Mouse (Mus musculus) neural tube, embryonic 12.5 days (tissue): Measurements from ENCODE around the gene Gm20661. TPM values are rescaled to one million over a fixed set of nuclear protein-coding genes. Genes with fewer than 3 reads are reported as not detected.
"Not testable (repeated sequence)": the region's sequence is repeated elsewhere in the genome, so short reads cannot be mapped to it uniquely, and the experiment has no call there.

Source experiments
- ATAC-seq: fragments of 200-750 bp; cut with Nextera tagmentation; 2 replicates; pipeline ENCODE4 v1.8.0; 2017; ENCODE audit warnings: low read depth, mild to moderate bottlenecking, moderate TSS enrichment, moderate library complexity; ENCODE audit not compliant: low FRiP score
- H3K27ac ChIP-seq: fragments of 300-500 bp; sonication (generic); 2 replicates; pipeline ENCODE4 v1.5.1; 2016
- H3K27me3 ChIP-seq: fragments of 300-500 bp; sonication (generic); replicated peaks from 2 replicates; pipeline ENCODE4 v1.6.1; 2016; ENCODE audit warnings: mild to moderate bottlenecking
- H3K36me3 ChIP-seq: fragments of 300-500 bp; sonication (generic); 2 replicates; pipeline ENCODE4 v1.6.1; 2016; ENCODE audit warnings: mild to moderate bottlenecking
- H3K4me1 ChIP-seq: fragments of 300-500 bp; sonication (generic); 2 replicates; pipeline ENCODE4 v1.6.1; 2016
- H3K4me2 ChIP-seq: fragments of 300-500 bp; sonication (generic); replicated peaks from 2 replicates; pipeline ENCODE4 v1.6.1; 2016; ENCODE audit warnings: mild to moderate bottlenecking
- H3K4me3 ChIP-seq: fragments of 300-500 bp; sonication (generic); 2 replicates; pipeline ENCODE4 v1.5.1; 2016
- H3K9ac ChIP-seq: fragments of 300-500 bp; sonication (generic); 2 replicates; pipeline ENCODE4 v1.6.1; 2016; ENCODE audit warnings: mild to moderate bottlenecking
- H3K9me3 ChIP-seq: fragments of 300-500 bp; sonication (generic); 2 replicates; pipeline ENCODE4 v1.6.1; 2016; ENCODE audit warnings: mild to moderate bottlenecking
- WGBS: fragments of 180-500 bp; shearing (Covaris S2); methylation state at CpG from one replicate; pipeline ENCODE4 v1.1.7; 2016; 5-methylcytosine and 5-hydroxymethylcytosine counted together
- polyA plus RNA-seq: library from polyadenylated mRNA; unstranded; fragments of >200 nt; fragmentation: Nextera tagmentation; extraction: Ambion mirVana; gene quantifications from 2 replicates; pipeline ENCODE4 v1.2.1, GENCODE M21; 2016

Gene Gm20661
- polyA plus RNA-seq, 1 experiment from 2014 or later: 2.0 TPM

DNA sequence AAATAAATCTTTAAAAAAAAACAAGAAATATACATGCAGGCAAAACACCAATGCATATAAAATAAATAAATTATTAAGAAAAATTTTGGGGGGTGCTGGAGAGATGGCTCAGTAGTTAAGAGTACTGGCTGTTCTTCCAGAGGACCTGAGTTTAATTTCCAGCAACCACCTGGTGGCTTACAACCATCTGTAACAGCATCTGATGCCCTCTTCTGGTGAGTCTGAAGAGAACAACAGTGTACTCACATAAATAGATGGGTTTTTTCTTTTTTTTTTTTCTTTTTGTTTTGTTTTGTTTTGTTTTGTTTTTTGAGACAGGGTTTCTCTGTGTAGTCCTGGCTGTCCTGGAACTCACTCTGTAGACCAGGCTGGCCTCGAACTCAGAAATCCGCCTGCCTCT, 30.7 kb downstream of the Gm20661 start:
- not testable (repeated sequence) for H3K4me2 ChIP-seq, H3K36me3 ChIP-seq, H3K4me1 ChIP-seq, H3K27me3 ChIP-seq, H3K27ac ChIP-seq, H3K4me3 ChIP-seq, H3K9me3 ChIP-seq, ATAC-seq, H3K9ac ChIP-seq
- 98% methylated on average over 2 of the region's 2 CpGs for WGBS

DNA sequence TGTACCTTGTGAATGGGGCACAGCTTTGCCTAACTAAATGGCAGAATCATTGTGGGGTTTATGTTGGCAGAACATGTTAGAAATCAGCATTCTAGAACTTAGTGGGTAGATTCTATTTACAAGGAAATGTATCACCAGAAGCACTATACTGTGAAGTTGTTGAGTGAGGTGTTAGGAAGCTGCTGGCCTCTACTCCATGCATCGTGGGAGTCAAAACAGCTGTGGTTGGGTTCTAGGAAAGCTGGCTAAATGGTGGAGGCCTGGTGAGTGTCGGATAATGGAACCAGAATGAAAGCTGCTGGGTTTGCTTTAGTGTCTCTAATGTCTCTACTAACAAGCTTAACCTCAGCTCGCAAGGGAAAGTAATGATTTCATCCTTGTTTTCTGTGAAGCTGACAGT, 34.3 kb downstream of the Gm20661 start:
- no peaks in the 10 kb centered on the region for H3K27me3 ChIP-seq
- peaks cover 10% of the 10 kb centered on the region for H3K36me3 ChIP-seq
- no peak overlapping the region for H3K27ac ChIP-seq
- H3K9me3 ChIP-seq: no peaks in the 10 kb centered on the region
- ATAC-seq: no peak
- no peak overlapping the region for H3K9ac ChIP-seq
- H3K4me3 ChIP-seq: no peak overlapping the region
- H3K4me2 ChIP-seq: no peak overlapping the region
- WGBS: 83% methylated on average over 3 of the region's 3 CpGs
- no peaks in the 10 kb centered on the region for H3K4me1 ChIP-seq

DNA sequence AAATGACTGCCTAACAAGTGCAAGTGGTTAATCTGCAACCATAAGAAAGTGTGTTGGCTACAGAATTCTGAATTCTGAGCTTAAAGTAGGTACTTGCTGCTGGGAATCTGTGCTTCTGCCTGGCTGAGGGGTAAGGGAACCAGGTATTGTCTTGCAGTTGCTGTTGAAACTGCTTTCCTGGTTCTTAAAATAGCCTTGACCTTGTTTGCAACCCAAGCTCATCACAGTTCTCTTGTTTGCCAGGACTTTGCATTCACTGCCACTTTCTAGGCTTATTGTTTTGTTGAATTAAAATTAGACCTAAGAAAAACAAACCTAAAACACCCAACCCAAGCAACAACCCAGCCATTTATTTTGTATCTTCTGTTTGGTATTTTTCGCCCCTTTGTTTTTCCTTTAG, 37.9 kb downstream of the Gm20661 start:
- Histone ChIP-seq H3K27ac (no peak overlapping the region), H3K9me3 (no peaks in the 10 kb centered on the region), H3K27me3 (no peaks in the 10 kb centered on the region), H3K36me3 (peaks cover 22% of the 10 kb centered on the region), H3K4me1 (no peaks in the 10 kb centered on the region), H3K4me3 (no peak overlapping the region), H3K4me2 (no peak overlapping the region), H3K9ac (no peak overlapping the region)
- no peak for ATAC-seq
- WGBS: 95% methylated on average over 1 of the region's 1 CpGs

- ATAC-seq: no peak
- Histone ChIP-seq H3K4me1 (no peaks in the 10 kb centered on the region), H3K4me3 (no peak overlapping the region), H3K9ac (no peak overlapping the region), H3K36me3 (peaks cover 42% of the 10 kb centered on the region), H3K27me3 (no peaks in the 10 kb centered on the region), H3K9me3 (no peaks in the 10 kb centered on the region), H3K4me2 (no peak overlapping the region), H3K27ac (no peak overlapping the region)
- 87% methylated on average over 3 of the region's 3 CpGs for WGBS
These were observed 40.4 kb downstream of the Gm20661 start for GRCm38 (mm10) chr9:108023216-108023615.

- Histone ChIP-seq H3K9ac (no peak overlapping the region), H3K4me2 (no peak overlapping the region), H3K36me3 (peaks cover 48% of the 10 kb centered on the region), H3K27me3 (no peaks in the 10 kb centered on the region), H3K4me1 (no peaks in the 10 kb centered on the region), H3K4me3 (no peak overlapping the region), H3K27ac (no peak overlapping the region), H3K9me3 (no peaks in the 10 kb centered on the region)
- 94% methylated on average over 3 of the region's 3 CpGs for whole genome bisulfite sequencing
- ATAC-seq: no peak
These were observed 43.7 kb downstream of the Gm20661 start for GRCm38 (mm10) chr9:108026584-108026983.

DNA sequence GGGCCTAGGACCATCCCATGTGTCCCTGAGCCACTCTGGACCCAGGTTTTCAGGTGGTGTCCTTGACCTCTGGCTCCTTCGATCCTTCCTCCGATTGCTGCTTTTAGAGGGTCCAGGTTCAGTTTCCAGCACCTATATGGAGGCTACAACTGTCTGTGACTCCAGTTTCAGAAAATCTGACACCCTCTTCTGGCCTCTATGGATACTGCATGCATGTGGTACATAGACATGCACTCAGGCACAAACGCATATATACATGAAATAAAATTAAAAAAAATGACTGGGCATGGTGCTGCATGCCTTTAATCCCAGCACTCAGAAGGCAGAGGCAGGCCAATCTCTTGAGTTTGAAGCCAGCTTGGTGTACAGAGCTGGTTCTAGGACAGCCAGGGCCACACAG, 45.0 kb downstream of the Gm20661 start:
- no peak overlapping the region for H3K27ac ChIP-seq
- no peaks in the 10 kb centered on the region for H3K4me1 ChIP-seq
- 97% methylated on average over 3 of the region's 3 CpGs for WGBS
- no peak overlapping the region for H3K4me3 ChIP-seq
- ATAC-seq: no peak
- H3K36me3 ChIP-seq: peaks cover 59% of the 10 kb centered on the region
- H3K9ac ChIP-seq: no peak overlapping the region
- H3K27me3 ChIP-seq: no peaks in the 10 kb centered on the region
- no peak overlapping the region for H3K4me2 ChIP-seq
- H3K9me3 ChIP-seq: no peaks in the 10 kb centered on the region

DNA sequence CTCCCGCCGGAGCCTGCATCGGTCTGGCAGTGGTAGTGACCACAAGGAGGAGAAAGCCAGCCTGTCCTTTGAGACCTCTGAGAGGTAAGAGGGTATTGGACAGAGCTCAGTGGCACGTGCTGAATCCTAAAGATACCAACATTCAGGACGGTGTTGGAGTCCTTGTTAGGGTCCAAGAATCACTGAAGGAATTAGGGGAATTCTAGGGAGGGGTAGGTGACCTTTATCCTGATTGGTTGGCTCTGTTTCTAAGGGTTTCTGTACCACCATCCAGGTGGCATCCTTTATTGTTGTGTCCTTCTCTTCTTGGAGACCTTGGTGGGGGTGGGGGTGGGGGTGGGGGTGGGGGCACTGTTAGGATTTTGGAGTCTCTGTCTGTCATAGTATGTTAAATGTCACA, 49.3 kb downstream of the Gm20661 start:
- H3K9me3 ChIP-seq: no peaks in the 10 kb centered on the region
- no peak overlapping the region for H3K4me3 ChIP-seq
- 94% methylated on average over 5 of the region's 5 CpGs for WGBS
- H3K4me2 ChIP-seq: no peak overlapping the region
- ATAC-seq: no peak
- no peaks in the 10 kb centered on the region for H3K27me3 ChIP-seq
- no peak overlapping the region for H3K9ac ChIP-seq
- H3K4me1 ChIP-seq: no peaks in the 10 kb centered on the region
- H3K36me3 ChIP-seq: peaks cover 56% of the 10 kb centered on the region
- H3K27ac ChIP-seq: no peak overlapping the region

- no peak overlapping the region for H3K9ac ChIP-seq
- H3K9me3 ChIP-seq: no peaks in the 10 kb centered on the region
- H3K27me3 ChIP-seq: no peaks in the 10 kb centered on the region
- H3K4me2 ChIP-seq: no peak overlapping the region
- WGBS: 100% methylated on average over 2 of the region's 2 CpGs
- ATAC-seq: no peak
- no peaks in the 10 kb centered on the region for H3K4me1 ChIP-seq
- no peak overlapping the region for H3K27ac ChIP-seq
- peaks cover 58% of the 10 kb centered on the region for H3K36me3 ChIP-seq
- no peak overlapping the region for H3K4me3 ChIP-seq
These were observed 52.7 kb downstream of the Gm20661 start for GRCm38 (mm10) chr9:108035331-108036156.

Other genes with a start within 250 kb of the Gm20661 start
- 231 and 241 TPM in 2 replicates for gene Rbm5, start 212.1 kb upstream of the Gm20661 start, polyA plus RNA-seq
- gene Rbm6, start 109.8 kb upstream of the Gm20661 start, polyA plus RNA-seq: 121 TPM in 2 replicates
- gene Mon1a, start 94.9 kb upstream of the Gm20661 start, polyA plus RNA-seq: 20.8 and 22.7 TPM in 2 replicates
- 1.8 and 2.2 TPM in 2 replicates for gene Mst1r, start 76.2 kb upstream of the Gm20661 start, polyA plus RNA-seq
- gene Actl11, start 54.6 kb upstream of the Gm20661 start, polyA plus RNA-seq: not detected in 2 replicates
- gene Camkv, start 47.4 kb upstream of the Gm20661 start, polyA plus RNA-seq: 7.8 and 8.0 TPM in 2 replicates
- gene Traip, start 32.9 kb upstream of the Gm20661 start, polyA plus RNA-seq: 15.2 and 16.7 TPM in 2 replicates
- 11.7 and 12.2 TPM in 2 replicates for gene Uba7, start 7.6 kb upstream of the Gm20661 start, polyA plus RNA-seq
- 39.2 and 42.3 TPM in 2 replicates for gene Inka1, start 2.8 kb downstream of the Gm20661 start, polyA plus RNA-seq
- gene Cdhr4, start 9.4 kb downstream of the Gm20661 start, polyA plus RNA-seq: 5.0 and 7.2 TPM in 2 replicates
- 0.89 and 1.5 TPM in 2 replicates for gene Gm20662, start 13.3 kb downstream of the Gm20661 start, polyA plus RNA-seq
- gene Ip6k1, start 19.4 kb downstream of the Gm20661 start, polyA plus RNA-seq: 96.2 and 97.9 TPM in 2 replicates
- gene Gmppb, start 66.2 kb downstream of the Gm20661 start, polyA plus RNA-seq: 18.3 and 23.5 TPM in 2 replicates
- gene Amigo3, start 70.1 kb downstream of the Gm20661 start, polyA plus RNA-seq: 3.6 and 3.9 TPM in 2 replicates
- gene Mst1, start 97.4 kb downstream of the Gm20661 start, polyA plus RNA-seq: 0.44 and 0.46 TPM in 2 replicates
- 43.5 and 43.8 TPM in 2 replicates for gene Rnf123, start 100.3 kb downstream of the Gm20661 start, polyA plus RNA-seq
- gene Apeh, start 111.5 kb downstream of the Gm20661 start, polyA plus RNA-seq: 57.6 and 63.4 TPM in 2 replicates
- gene Bsn, start 207.3 kb downstream of the Gm20661 start, polyA plus RNA-seq: 5.3 and 6.5 TPM in 2 replicates